Mouse (Mus musculus): ENCODE measurements around the gene Naglu.

Naglu gene

DNA sequence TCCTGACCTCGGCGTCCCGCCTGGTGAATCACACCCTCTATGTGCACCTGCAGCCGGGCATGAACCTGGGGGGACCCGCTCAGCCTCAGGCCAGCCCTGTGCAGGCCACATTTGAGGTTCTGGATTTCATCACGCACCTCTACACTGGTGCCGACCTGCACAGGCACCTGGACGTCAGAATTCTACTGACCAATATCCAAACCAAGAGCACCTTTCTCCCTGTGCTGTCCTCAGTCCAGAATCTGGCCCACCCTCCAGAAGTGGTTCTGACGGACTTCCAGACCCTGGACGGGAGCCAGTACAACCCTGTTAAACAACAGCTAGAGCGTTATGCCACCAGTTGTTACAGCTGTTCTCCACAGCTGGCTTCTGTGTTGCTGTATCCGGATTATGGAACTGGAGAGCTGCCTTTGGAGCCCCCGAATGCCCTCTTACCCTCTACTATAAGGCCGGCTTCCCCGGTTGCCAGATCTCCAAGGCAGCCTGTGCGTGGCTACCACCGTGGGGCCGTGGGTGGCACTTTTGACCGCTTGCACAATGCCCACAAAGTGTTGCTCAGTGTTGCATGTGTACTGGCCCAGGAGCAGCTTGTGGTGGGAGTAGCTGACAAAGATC lies 13.4 kb downstream of the Naglu start:
- 20% methylated on average over 19 of the region's 19 CpGs for WGBS

GRCm38 (mm10) chr11:101084246-101084645 lies 14.4 kb downstream of the Naglu start:
- 83% methylated on average over 14 of the region's 14 CpGs for WGBS

GRCm38 (mm10) chr11:101084811-101085210 lies 15.0 kb downstream of the Naglu start:
- 96% methylated on average over 12 of the region's 12 CpGs for WGBS

DNA sequence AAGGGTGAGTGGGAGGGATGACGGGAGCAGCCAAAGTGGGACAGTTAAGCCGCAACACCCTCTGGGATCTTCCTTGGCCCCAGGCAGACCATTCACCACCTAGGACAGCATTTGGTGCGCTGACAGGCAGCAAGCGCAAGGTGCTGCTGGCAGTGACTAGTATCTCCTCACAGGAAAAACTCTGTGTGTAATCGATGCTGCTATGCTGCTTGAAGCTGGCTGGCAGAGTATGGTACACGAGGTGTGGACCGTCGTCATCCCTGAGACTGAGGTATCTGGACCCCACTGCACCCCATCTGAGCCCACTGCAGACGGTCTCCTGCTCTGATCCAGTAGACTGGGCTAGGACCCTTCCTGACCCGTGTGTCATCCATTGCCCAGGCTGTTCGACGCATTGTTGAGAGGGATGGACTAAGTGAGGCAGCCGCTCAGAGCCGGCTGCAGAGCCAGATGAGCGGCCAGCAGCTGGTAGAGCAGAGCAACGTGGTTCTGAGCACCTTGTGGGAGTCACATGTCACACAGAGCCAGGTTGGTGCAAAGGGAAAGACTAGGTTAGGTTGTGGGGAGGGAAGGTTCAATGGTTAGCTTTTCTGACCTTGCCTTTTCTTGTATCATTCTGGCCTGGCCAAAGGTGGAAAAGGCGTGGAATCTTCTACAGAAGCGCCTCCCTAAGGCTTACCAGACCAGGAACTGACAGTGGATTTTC lies 16.0 kb downstream of the Naglu start:
- 92% methylated on average over 18 of the region's 18 CpGs for WGBS

DNA sequence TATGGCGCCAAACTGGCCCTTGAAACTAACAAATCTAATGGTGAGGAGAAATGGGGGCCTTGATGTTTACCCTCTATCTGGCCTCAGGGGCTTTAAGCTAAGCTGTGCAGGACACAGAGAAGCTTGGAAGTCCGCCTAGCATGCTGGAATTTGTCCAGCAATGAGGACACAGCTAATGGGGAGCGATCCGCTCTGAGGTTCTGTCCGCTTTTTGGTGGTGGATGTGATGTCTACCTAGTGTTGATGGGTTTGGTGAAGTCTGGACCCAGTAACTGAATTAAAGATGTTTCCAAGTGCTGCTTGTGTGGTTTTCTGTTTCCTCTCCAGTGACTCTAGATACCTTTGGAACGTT lies 16.5 kb downstream of the Naglu start:
- 57% methylated on average over 6 of the region's 6 CpGs for WGBS

GRCm38 (mm10) chr11:101086756-101087681 lies 17.2 kb downstream of the Naglu start, which contains the start of gene Mlx:
Gene Mlx, plus strand, starts transcription at chr11:101087277.
- 1% methylated on average over 52 of the region's 52 CpGs for WGBS

GRCm38 (mm10) chr11:101087682-101088055 lies 17.9 kb downstream of the Naglu start:
- WGBS: 5% methylated on average over 8 of the region's 8 CpGs

DNA sequence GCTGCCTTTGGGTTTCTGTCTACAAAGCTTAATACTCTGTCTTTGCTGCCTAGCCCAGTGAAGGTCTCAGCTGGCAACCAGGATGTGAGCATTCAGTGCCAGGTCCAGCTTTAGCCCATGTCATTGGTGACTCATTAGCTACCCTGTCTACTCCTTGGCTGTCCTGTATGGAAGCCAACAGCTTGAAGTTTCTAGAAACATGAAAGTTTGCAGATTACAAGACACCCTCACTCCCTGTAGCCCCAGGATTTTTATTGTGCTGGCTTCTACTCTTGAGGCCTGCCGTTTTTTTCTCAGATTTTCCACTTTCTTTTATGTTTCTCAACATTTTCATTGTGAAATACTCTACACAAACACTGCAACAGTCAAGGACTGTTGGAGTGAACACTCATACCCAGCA lies 20.1 kb downstream of the Naglu start:
- WGBS: 86% methylated on average over 1 of the region's 1 CpGs

- under 1% methylated on average over 18 of the region's 18 CpGs for WGBS
These were observed 25.1 kb downstream of the Naglu start for GRCm38 (mm10) chr11:101094930-101095313.

- under 1% methylated on average over 43 of the region's 43 CpGs for WGBS
These were observed 25.7 kb downstream of the Naglu start, which contains the start of gene Psmc3ip for GRCm38 (mm10) chr11:101095314-101096024. Gene Psmc3ip, minus strand, starts transcription at chr11:101095436.

DNA sequence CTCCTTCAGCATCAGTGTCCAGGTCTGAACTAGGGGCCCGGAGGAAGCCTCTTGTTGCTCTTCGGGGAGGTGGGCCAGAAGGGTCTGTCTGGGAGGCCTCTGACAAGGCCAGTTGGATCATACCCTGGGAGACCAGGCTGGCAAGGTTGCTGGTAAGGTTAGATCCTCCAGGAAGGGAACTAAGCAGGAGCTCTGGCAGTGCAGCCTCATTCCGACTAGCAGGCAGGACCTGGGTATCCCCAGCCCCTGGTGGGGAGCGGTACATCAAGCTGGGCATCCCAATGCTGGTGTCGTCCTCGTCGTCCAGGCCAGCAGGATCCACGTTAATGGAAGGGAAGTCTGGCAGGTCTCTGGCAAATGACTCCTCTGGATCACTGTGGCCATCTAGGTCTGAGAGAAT lies 28.4 kb downstream of the Naglu start:
- 92% methylated on average over 8 of the region's 8 CpGs for WGBS

DNA sequence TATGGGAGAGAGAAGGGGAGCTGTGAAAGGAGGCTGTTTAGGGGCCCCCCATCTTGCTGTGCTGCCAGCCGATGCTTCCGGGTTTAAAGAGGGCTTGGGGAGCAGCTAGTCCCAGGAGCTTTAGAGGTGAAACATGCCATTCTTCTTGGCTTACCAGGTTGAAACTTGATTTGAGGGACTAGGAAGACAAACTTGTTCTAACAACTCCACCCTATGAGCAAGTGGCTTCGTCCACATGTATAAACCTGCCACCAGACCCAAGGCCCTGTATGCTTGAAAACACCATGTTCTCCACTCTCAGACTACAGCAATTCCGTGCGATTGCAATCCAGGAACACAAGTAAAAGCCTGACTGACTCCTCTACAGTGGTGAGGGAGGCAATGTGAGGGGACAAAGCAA lies 33.2 kb downstream of the Naglu start:
- 90% methylated on average over 5 of the region's 5 CpGs for WGBS

GRCm38 (mm10) chr11:101109351-101109750 lies 39.5 kb downstream of the Naglu start:
- WGBS: 52% methylated on average over 4 of the region's 4 CpGs

- WGBS: 53% methylated on average over 5 of the region's 5 CpGs
These were observed 40.9 kb downstream of the Naglu start for GRCm38 (mm10) chr11:101110708-101111107.

- 78% methylated on average over 4 of the region's 4 CpGs for WGBS
These were observed 41.4 kb downstream of the Naglu start for GRCm38 (mm10) chr11:101111178-101111577.

- 83% methylated on average over 3 of the region's 3 CpGs for WGBS
These were observed 42.4 kb downstream of the Naglu start for GRCm38 (mm10) chr11:101112186-101112585.

- WGBS: 38% methylated on average over 2 of the region's 2 CpGs
These were observed 45.8 kb downstream of the Naglu start for GRCm38 (mm10) chr11:101115564-101115963.

GRCm38 (mm10) chr11:101118105-101118504 lies 48.3 kb downstream of the Naglu start:
- 34% methylated on average over 4 of the region's 4 CpGs for WGBS

DNA sequence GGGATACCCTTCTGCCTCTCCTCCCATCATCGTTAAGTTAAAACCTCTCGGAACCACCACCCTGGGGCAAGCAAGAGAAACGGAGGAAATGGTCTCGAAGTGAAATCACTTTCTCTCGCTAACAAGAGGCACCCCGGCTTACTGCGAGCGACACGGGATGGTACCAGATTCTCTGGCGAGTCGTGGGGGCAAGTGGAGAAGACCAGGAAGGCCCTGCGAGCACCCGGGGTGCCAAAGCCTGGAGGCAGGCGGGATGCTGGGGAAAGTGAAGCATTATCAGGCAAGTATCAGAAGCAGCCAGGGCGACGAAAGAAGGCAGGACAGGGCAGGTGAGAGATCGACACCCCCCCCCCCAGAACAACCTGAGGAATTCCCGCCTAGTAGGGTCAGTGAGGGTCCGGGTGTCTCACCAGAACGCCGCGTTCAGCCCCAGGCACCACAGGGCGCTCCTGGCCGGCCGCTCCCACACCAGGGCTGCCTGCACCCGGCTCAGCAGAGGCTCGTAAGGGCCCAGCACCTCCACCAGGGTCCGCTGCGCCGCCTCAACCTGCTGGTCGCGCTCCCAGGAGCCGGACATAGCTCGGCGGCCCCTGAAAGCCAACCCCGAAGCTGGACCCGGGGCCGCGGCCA lies 49.4 kb downstream of the Naglu start:
- under 1% methylated on average over 38 of the region's 39 CpGs for WGBS

DNA sequence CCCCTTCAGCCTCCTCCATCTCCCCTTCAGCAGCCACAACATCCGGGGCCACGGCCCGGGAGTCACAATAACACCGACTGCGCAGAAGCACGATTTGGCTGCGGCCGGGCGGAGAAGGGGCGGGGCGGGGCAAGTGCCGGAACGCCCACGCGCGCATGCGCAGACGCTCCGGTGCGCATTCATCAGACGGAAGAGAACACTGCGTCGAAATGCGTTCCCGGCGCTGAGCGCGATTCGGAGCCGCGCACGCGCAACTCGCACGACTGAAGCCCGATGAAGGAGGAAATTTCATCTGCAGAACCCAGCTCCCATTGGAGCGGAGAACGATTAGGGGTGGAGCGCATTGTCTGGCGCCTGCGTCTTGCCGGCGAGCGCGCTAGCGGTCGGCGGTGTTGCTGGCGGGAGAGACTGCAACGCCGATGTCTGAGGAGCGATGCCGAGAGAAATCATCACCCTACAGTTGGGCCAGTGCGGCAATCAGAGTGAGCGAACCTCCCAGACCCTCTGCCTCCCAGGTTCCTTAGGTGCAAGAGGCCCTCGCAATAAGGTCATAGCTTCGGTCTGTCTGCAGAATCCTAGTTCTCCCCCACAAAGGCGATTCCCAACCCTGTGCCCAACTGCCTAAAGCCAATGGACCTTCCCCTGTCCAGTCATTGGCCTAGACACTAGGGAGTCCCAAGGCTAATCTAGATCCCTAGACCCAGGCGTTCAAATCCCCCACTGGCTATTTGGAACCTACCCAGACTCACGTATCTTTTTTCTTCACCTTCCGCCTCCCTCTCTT lies 50.1 kb downstream of the Naglu start, which contains the start of the genes Retreg3 and Tubg1:
TSS of gene Retreg3 (minus strand) at position 133 of the 784 bp plus-strand sequence.
TSS of gene Tubg1 (plus strand) at position 178 of the 784 bp plus-strand sequence.
- under 1% methylated on average over 61 of the region's 61 CpGs for WGBS
